Mouse (Mus musculus) adrenal gland, adult 8-10 months (tissue): Measurements from ENCODE around the gene Exd1. TPM values are rescaled to one million over a fixed set of nuclear protein-coding genes. Genes with fewer than 3 reads are reported as not detected.

ENCODE experiments used
- total RNA-seq, 4 experiments: library from RNA; stranded (reverse); gene quantifications; 2 replicates each; pipeline ENCODE4 v1.2.4; 2022

The Exd1 gene
- total RNA-seq, 4 experiments from 2014 or later: 0.99 to 2.1 (median 1.1) TPM

Other genes starting within 250 kb of the Exd1 start
- gene Dll4, start 221.8 kb downstream of the Exd1 start, total RNA-seq: 10 to 100 TPM; 11.5 to 18.6 (median 16.2) TPM
- 1 to 10 TPM; 3.9 to 7.2 (median 4.9) TPM for gene Chac1, start 196.4 kb downstream of the Exd1 start, total RNA-seq
- 10 to 100 TPM; 21.6 to 30.7 (median 23.7) TPM for gene Ino80, start 69.9 kb downstream of the Exd1 start, total RNA-seq
- gene Chp1, start 70 bp upstream of the Exd1 start, total RNA-seq: 100 to 1,000 TPM; 229 to 290 (median 261) TPM
- 1 to 10 TPM in 3 of 4 experiments, under 1 TPM in 1; 0.64 to 1.8 (median 1.4) TPM for gene Nusap1, start 70.7 kb upstream of the Exd1 start, total RNA-seq
- gene Oip5, start 70.8 kb upstream of the Exd1 start, total RNA-seq: 1 to 10 TPM in 3 of 4 experiments, under 1 TPM in 1; 0.65 to 1.8 (median 1.2) TPM
- gene Ndufaf1, start 115.2 kb upstream of the Exd1 start, total RNA-seq: 10 to 100 TPM; 37.8 to 47.3 (median 43.0) TPM
- 10 to 100 TPM; 27.3 to 33.0 (median 28.7) TPM for gene Rtf1, start 127.4 kb upstream of the Exd1 start, total RNA-seq
- gene Itpka, start 194.7 kb upstream of the Exd1 start, total RNA-seq: 1 to 10 TPM; 1.5 to 2.0 (median 1.8) TPM
- gene Ltk, start 212.8 kb upstream of the Exd1 start, total RNA-seq: 1 to 10 TPM in 3 of 4 experiments, under 1 TPM in 1; 0.78 to 2.3 (median 1.6) TPM
- 10 to 100 TPM; 18.2 to 30.2 (median 22.7) TPM for gene Rpap1, start 239.9 kb upstream of the Exd1 start, total RNA-seq